35 mouse cellular contexts compared by ENCODE assay signal in the genomic region with DNA sequence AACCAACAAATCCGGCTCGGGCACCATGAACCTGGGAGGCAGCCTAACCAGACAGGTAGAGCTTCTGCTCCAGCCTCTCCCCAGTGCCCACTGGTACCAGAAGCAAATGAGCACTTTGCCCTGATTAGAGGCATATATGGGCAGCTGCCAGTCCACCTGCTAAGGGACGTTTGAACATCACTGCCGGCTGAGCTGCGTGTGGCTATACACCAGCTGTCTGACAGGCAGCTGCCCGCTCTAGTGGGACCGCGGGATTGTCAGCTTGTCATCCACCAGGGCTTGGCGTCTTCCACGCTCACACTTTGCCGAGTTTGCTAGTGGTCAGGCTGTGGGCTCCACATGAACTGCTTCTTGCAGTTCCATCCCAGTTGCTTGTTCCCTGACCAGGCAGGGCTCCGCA. TPM values are rescaled to one million over a fixed set of nuclear protein-coding genes. Genes with fewer than 3 reads are reported as not detected.
"Had no signal": no experiment of that assay in that cellular context is flagged by ENCODE, and none has a peak within 500 bp of the region (broad histone marks: within the 10 kb centered on the region; RNA-seq: fewer than 3 reads in every experiment).

No protein-coding gene starts in this region.

- ATAC-seq: hindbrain, embryonic 16.5 days; hindbrain, postnatal 0 days; inflammation-experienced regulatory T-cells, adult 6 months; intestine, embryonic 15.5 days; intestine, embryonic 16.5 days; intestine, postnatal 0 days had no signal

- H3K4me2 ChIP-seq: heart, embryonic 11.5 days; heart, embryonic 12.5 days; heart, embryonic 13.5 days; heart, embryonic 15.5 days; hindbrain, embryonic 12.5 days; hindbrain, embryonic 13.5 days; hindbrain, embryonic 14.5 days; hindbrain, embryonic 15.5 days; intestine, embryonic 15.5 days; kidney, embryonic 15.5 days had no signal

- H3K27ac ChIP-seq: heart, embryonic 13.5 days; heart, embryonic 15.5 days; hindbrain, embryonic 10.5 days; hindbrain, embryonic 12.5 days; hindbrain, embryonic 13.5 days; hindbrain, embryonic 14.5 days; hindbrain, embryonic 15.5 days; hindbrain, postnatal 0 days; intestine, embryonic 15.5 days; kidney, postnatal 0 days; layer of hippocampus, adult 2 months had no signal

- DNase-seq: heart, postnatal 10 days; heart, postnatal 14 days; heart, postnatal 36 days; heart, postnatal 4 days; kidney, adult 11 months; kidney, adult 18-20 months; kidney, adult 2 months; kidney, adult 8-10 months; kidney, adult 9 months; kidney, postnatal 10 days; kidney, postnatal 14 days; kidney, postnatal 25 days; kidney, postnatal 36 days; kidney, postnatal 4 days; layer of hippocampus, adult 9-11 months; layer of hippocampus, postnatal 36 days had no signal

- H3K27me3 ChIP-seq: heart, embryonic 12.5 days; heart, embryonic 13.5 days; heart, embryonic 15.5 days; hindbrain, embryonic 12.5 days; hindbrain, embryonic 13.5 days; hindbrain, embryonic 15.5 days; intestine, embryonic 15.5 days; kidney, embryonic 15.5 days had no signal

- H3K4me3 ChIP-seq: heart, embryonic 12.5 days; heart, embryonic 13.5 days; heart, embryonic 15.5 days; hindbrain, embryonic 10.5 days; hindbrain, embryonic 12.5 days; hindbrain, embryonic 13.5 days; hindbrain, embryonic 15.5 days; intestine, embryonic 15.5 days; kidney, embryonic 15.5 days; layer of hippocampus, adult 2 months had no signal

RNA-seq across cellular contexts. Expression of a gene that starts 30.0 kb away (rescaled TPM):
- total RNA-seq: hematopoietic stem cell, adult 5-6 weeks had no signal
